Mouse (Mus musculus): Measurements from ENCODE around the gene Dgkg.

DNA sequence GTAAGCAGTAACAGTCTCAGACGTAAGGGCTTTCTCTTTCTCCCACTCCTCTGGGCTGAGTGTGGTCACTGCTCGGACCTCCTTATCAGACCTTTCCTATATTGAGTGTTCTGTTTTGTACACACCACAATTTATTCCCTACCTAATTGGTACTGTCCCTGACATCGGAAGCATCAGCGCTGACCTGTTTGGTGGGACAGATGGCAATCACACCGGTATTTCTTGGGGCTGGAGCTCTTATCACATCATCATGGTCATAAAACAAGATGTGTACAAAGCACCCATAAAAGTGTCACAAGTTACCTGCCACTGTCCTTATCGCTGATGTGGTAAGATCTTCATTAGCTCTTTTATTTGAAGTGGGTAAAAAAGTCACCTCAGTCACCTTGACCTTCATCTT lies 155.2 kb downstream of the Dgkg start:
- TF ChIP-seq CTCF (IDR thresholded peaks at IDR 0.05; ENCODE audit: low read depth, low read length) (no peak), GATA1 (IDR thresholded peaks at IDR 0.05; ENCODE audit: borderline replicate concordance, low read length) (no peak)

Data from G1E (cell line).